Mouse (Mus musculus) v-Abl transformed pro-B cells (cell line): Measurements from ENCODE around the gene Wwtr1.

Source experiments
- in situ Hi-C, 2 experiments: fragments of 400-800 bp; cut with MboI; formaldehyde crosslinking; loops; one replicate each; pipeline ENCODE4 v1.15.1; 2025; ENCODE audit not compliant: unreplicated experiment in 2 of 2

Wwtr1 gene

GRCm38 (mm10) chr3:57470326-57470725 lies 105.4 kb downstream of the Wwtr1 start:
- in situ Hi-C loops, result loop anchor here in 1 of 2 experiments (25.0 kb wide), 1 partner anchor 367 kb away; the partner anchor contains the start of gene Pfn2

GRCm38 (mm10) chr3:57469325-57469724 lies 106.4 kb downstream of the Wwtr1 start:
- in situ Hi-C loops, result loop anchor here in 1 of 2 experiments (5.0 to 25.0 kb wide), 2 partner anchors 158 to 368 kb away; partner anchors contain the start of gene Pfn2

GRCm38 (mm10) chr3:57466289-57466688 lies 109.4 kb downstream of the Wwtr1 start:
- in situ Hi-C loops, result loop anchor here in 1 of 2 experiments (5.0 to 25.0 kb wide), 2 partner anchors 161 to 371 kb away; partner anchors contain the start of gene Pfn2

- in situ Hi-C loops, result loop anchor here in 1 of 2 experiments (25.0 kb wide), 1 partner anchor 374 kb away; the partner anchor contains the start of gene Pfn2
Measured at GRCm38 (mm10) chr3:57463302-57463701, 112.4 kb downstream of the Wwtr1 start.

GRCm38 (mm10) chr3:57458652-57459051 lies 117.1 kb downstream of the Wwtr1 start:
- in situ Hi-C loops, result loop anchor here in 1 of 2 experiments (25.0 kb wide), 1 partner anchor 379 kb away; the partner anchor contains the start of gene Pfn2

- in situ Hi-C loops, result no loop called here
Measured at GRCm38 (mm10) chr3:57448445-57448844, 127.3 kb downstream of the Wwtr1 start.

- in situ Hi-C loops, result no loop called here
Measured at GRCm38 (mm10) chr3:57447889-57448288, 127.8 kb downstream of the Wwtr1 start.

GRCm38 (mm10) chr3:57445706-57446105 lies 130.0 kb downstream of the Wwtr1 start:
- in situ Hi-C loops, result no loop called here

GRCm38 (mm10) chr3:57440956-57441355 lies 134.8 kb downstream of the Wwtr1 start:
- in situ Hi-C loops, result no loop called here

GRCm38 (mm10) chr3:57435364-57435763 lies 140.3 kb downstream of the Wwtr1 start:
- in situ Hi-C loops, result no loop called here

- in situ Hi-C loops, result no loop called here
Measured at GRCm38 (mm10) chr3:57431706-57432105, 144.0 kb downstream of the Wwtr1 start.

GRCm38 (mm10) chr3:57429486-57429885 lies 146.2 kb downstream of the Wwtr1 start:
- in situ Hi-C loops, result no loop called here

GRCm38 (mm10) chr3:57428682-57429464 lies 146.8 kb downstream of the Wwtr1 start:
- in situ Hi-C loops, result no loop called here

GRCm38 (mm10) chr3:57426351-57426750 lies 149.4 kb downstream of the Wwtr1 start:
- in situ Hi-C loops, result no loop called here

GRCm38 (mm10) chr3:57425089-57425730 lies 150.5 kb downstream of the Wwtr1 start, which contains the start of gene Tm4sf4:
Gene Tm4sf4 (plus strand): TSS chr3:57425314.
- in situ Hi-C loops, result no loop called here

GRCm38 (mm10) chr3:57420660-57421059 lies 155.1 kb downstream of the Wwtr1 start:
- in situ Hi-C loops, result no loop called here

GRCm38 (mm10) chr3:57420233-57420632 lies 155.5 kb downstream of the Wwtr1 start:
- in situ Hi-C loops, result no loop called here

GRCm38 (mm10) chr3:57411535-57411934 lies 164.2 kb downstream of the Wwtr1 start:
- in situ Hi-C loops, result no loop called here
